Mouse (Mus musculus) liver, adult 2 months (tissue): Measurements from ENCODE around the gene Cyp19a1. TPM values are rescaled to one million over a fixed set of nuclear protein-coding genes. Genes with fewer than 3 reads are reported as not detected.

ENCODE experiments used
- DNase-seq: peaks from one replicate; pipeline ENCODE4 v3.0.0-alpha.2; 2011; ENCODE audit warnings: low read depth, low spot score; ENCODE audit errors: extremely low read depth
- H3K27ac ChIP-seq: fragments of 200-500 bp; replicated peaks from 2 replicates; pipeline ENCODE4 v1.5.1; 2012; ENCODE audit warnings: low read depth, mild to moderate bottlenecking, control low read depth, inconsistent platforms, low read length; ENCODE audit not compliant: insufficient read depth
- H3K27me3 ChIP-seq: fragments of 200-500 bp; 2 replicates; pipeline ENCODE4 v1.6.1; 2012; ENCODE audit warnings: mild to moderate bottlenecking, moderate library complexity, low read length, inconsistent platforms; ENCODE audit not compliant: control insufficient read depth, insufficient read depth
- H3K36me3 ChIP-seq: fragments of 200-500 bp; 2 replicates; pipeline ENCODE4 v1.6.1; 2012; ENCODE audit warnings: low read length, inconsistent platforms; ENCODE audit not compliant: control insufficient read depth, insufficient read depth
- H3K4me1 ChIP-seq: fragments of 200-500 bp; 2 replicates; pipeline ENCODE4 v1.6.1; 2011; ENCODE audit warnings: low read length; ENCODE audit not compliant: control insufficient read depth, insufficient read depth
- H3K4me3 ChIP-seq: fragments of 200-500 bp; 2 replicates; pipeline ENCODE4 v1.5.1; 2011; ENCODE audit warnings: low read depth, mild to moderate bottlenecking, control low read depth, low read length, moderate library complexity; ENCODE audit not compliant: insufficient read depth
- H3K79me2 ChIP-seq: fragments of 200-500 bp; 2 replicates; pipeline ENCODE4 v1.6.1; 2012; ENCODE audit warnings: inconsistent platforms, mild to moderate bottlenecking, low read length, moderate library complexity; ENCODE audit not compliant: control insufficient read depth, insufficient read depth
- H3K9ac ChIP-seq: fragments of 200-500 bp; 2 replicates; pipeline ENCODE4 v1.6.1; 2012; ENCODE audit warnings: low read depth, mild to moderate bottlenecking, control low read depth, inconsistent platforms, low read length
- CTCF ChIP-seq: fragments of 200-500 bp; IDR thresholded peaks from 2 replicates; pipeline ENCODE4 v1.5.1; 2011; ENCODE audit warnings: low read depth, low read length, control low read depth
- POLR2A ChIP-seq: fragments of 200-500 bp; IDR thresholded peaks from 2 replicates; pipeline ENCODE4 v1.6.1; 2011; ENCODE audit warnings: low read length, control low read depth; ENCODE audit not compliant: insufficient read depth; ENCODE audit errors: extremely low read depth
- WGBS: fragments of 180-500 bp; shearing (Covaris S2); methylation state at CpG from one replicate; pipeline ENCODE4 v1.1.7; 2018; 5-methylcytosine and 5-hydroxymethylcytosine counted together
- polyA plus RNA-seq: library from polyadenylated mRNA; depleted of rRNA; stranded (reverse); fragments of >200 nt; gene quantifications from 2 replicates; pipeline ENCODE4 v1.2.3, GENCODE M21; 2012
- total RNA-seq: library from RNA; depleted of rRNA; stranded (reverse); fragments of >200 nt; gene quantifications from 2 replicates; pipeline ENCODE4 v1.2.3, GENCODE M21; 2014

The Cyp19a1 gene
- total and polyA plus RNA-seq, 2 experiments: not detected

DNA sequence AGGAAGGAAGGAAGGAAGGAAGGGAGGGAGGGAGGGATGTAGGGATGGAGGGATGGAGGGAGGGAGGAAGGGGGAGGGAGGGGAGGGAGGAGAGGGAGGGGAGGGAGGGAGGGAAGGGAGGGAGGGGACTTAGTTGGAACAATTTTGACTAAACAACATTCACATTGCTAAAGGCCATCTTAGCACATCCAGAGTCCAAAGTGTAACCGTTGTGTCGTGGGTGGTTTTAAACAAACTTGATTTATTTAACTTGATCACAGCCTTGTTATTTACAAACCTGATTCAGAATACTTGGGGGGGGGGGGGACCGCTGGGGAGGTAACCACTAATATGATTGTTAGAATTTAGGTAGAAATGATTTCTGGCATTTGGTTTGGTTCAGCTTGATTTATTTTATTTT, 31.5 kb upstream of the Cyp19a1 start:
- H3K4me1 ChIP-seq: peaks cover 12% of the 10 kb centered on the region
- H3K27me3 ChIP-seq: no peaks in the 10 kb centered on the region
- WGBS: 21% methylated on average over 3 of the region's 3 CpGs
- TF ChIP-seq CTCF: no peak
- TF ChIP-seq POLR2A: no peak
- no peak overlapping the region for H3K4me3 ChIP-seq
- no peaks in the 10 kb centered on the region for H3K79me2 ChIP-seq
- H3K36me3 ChIP-seq: no peaks in the 10 kb centered on the region
- no peak overlapping the region for H3K9ac ChIP-seq
- peak overlapping the region; percentile 42; the same call in 1 of the 2 replicates for H3K27ac ChIP-seq
- DNase-seq: peak; percentile 82

DNA sequence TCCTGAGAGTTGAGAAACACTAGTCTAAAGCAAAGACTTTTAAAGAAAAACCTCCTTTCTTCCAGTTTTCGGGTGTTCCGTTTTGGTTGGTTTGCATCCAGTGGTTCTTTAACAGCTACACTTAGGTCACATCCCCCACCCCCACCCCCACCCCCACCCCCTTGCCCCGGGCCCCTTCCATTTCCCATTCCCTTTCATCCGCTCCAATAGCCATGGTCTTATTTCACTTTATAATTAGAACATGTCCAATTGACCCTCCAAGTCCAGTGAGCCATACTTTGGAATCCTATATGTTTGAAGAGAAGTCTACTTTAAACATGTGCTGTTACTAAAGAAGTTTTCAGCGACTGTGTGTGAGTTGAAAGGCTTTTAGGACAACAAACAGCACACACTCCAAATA, 19.9 kb upstream of the Cyp19a1 start:
- Histone ChIP-seq H3K36me3 (no peaks in the 10 kb centered on the region), H3K27me3 (peaks cover 8% of the 10 kb centered on the region; the same call in 1 of the 2 replicates), H3K9ac (no peak overlapping the region), H3K4me1 (no peaks in the 10 kb centered on the region), H3K4me3 (no peak overlapping the region), H3K27ac (no peak overlapping the region), H3K79me2 (no peaks in the 10 kb centered on the region)
- TF ChIP-seq POLR2A: no peak
- TF ChIP-seq CTCF: no peak
- DNase-seq: no peak
- WGBS: 69% methylated on average over 5 of the region's 5 CpGs

DNA sequence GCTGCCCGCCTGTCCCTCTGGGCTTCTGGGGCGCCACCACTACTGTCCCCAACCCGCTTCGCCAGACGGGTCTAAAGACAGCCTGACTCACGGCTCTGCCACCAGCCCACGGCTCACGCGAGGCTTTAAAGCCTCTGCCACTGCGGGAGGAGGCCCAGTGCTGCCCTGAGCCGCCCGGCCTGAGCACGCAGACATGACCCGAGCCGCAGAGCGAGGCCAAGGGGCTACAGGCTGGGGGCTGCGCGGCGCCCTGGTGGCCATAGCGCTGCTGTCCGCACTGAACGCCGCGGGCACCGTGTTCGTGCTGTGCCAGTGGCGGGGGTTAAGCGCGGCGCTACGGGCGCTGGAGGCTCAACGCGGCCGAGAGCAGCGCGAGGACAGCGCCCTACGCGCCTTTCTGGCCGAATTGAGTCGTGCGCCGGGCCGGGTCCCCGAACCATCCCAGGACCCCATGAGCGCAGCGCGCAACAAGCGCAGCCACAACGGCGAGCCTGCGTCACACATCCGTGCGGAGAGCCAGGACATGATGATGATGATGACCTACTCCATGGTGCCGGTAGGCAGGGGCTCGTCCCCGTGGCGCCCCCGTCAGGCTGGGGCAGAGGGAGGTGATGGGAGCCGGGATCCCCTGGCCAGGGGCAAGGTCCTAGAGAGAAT, 18.5 kb upstream of the Cyp19a1 start, which contains the start of gene Gldn:
Gene Gldn (plus strand): TSS at position 156 of the 657 bp plus-strand sequence.
- no peaks in the 10 kb centered on the region for H3K36me3 ChIP-seq
- TF ChIP-seq POLR2A (no peak), CTCF (no peak)
- H3K4me1 ChIP-seq: no peaks in the 10 kb centered on the region
- no peak within 1 kb of the TSS; the same call in 1 of the 2 replicates for H3K4me3 ChIP-seq
- no peak within 1 kb of the TSS for H3K9ac ChIP-seq
- no peaks in the 10 kb centered on the region for H3K79me2 ChIP-seq
- H3K27ac ChIP-seq: no peak within 1 kb of the TSS
- H3K27me3 ChIP-seq: peaks cover 8% of the 10 kb centered on the region; the same call in 1 of the 2 replicates
- WGBS: 5% methylated on average over 61 of the region's 61 CpGs
- no peak for DNase-seq

DNA sequence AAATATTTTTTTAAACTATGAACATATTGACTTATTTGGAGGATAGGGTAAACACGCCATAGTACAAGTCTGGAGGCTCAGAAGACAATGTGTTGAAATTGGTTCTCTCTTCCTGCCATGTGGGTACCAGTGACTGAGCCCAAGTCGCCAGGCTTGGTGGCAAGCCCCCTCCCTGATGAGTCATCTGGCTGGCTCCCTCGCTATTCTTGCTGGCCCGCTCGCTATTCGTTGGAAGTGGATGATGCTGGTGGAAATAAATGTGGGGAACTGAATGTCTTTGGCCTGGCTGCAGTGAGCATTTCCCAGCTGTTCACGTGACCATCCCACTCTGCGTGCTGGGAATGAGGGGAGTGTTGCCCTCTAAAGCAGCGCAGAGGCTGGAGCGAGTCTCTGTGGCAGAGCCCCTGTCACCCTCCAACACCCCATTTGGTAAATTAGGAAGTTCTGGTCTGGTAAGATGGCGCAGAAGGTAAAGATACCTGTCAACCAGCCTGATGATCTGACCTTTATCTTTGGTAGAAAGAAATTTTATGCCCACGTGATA, 11.2 kb upstream of the Cyp19a1 start:
- DNase-seq: no peak
- no peak overlapping the region for H3K9ac ChIP-seq
- no peaks in the 10 kb centered on the region for H3K79me2 ChIP-seq
- no peaks in the 10 kb centered on the region for H3K27me3 ChIP-seq
- 81% methylated on average over 12 of the region's 12 CpGs for WGBS
- no peak overlapping the region for H3K4me3 ChIP-seq
- H3K36me3 ChIP-seq: no peaks in the 10 kb centered on the region
- no peaks in the 10 kb centered on the region for H3K4me1 ChIP-seq
- TF ChIP-seq CTCF: no peak
- H3K27ac ChIP-seq: no peak overlapping the region

DNA sequence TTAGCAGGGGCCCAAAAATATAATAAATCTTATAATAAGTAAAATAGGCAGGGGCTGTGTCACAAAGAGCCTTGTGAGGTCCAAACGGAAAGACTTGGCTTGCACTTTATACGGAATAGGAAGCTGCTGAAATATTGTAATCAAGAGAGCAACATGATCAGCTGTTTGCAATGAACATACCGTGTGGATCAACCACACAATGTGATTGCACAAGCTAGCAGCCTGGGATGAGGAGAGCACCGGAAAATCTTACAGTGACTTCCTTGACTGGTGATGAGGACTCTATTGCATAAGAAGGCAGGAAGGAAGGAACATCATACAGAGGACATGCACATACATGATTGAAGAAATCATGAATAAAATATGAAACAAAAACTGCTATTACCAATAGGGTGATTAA, 7.4 kb upstream of the Cyp19a1 start:
- H3K4me3 ChIP-seq: no peak overlapping the region
- no peaks in the 10 kb centered on the region for H3K36me3 ChIP-seq
- H3K9ac ChIP-seq: no peak overlapping the region
- H3K27me3 ChIP-seq: no peaks in the 10 kb centered on the region
- no peaks in the 10 kb centered on the region for H3K79me2 ChIP-seq
- no peak overlapping the region for H3K27ac ChIP-seq
- no peak for DNase-seq
- 82% methylated on average over 4 of the region's 4 CpGs for WGBS
- H3K4me1 ChIP-seq: no peaks in the 10 kb centered on the region
- TF ChIP-seq CTCF (no peak), POLR2A (no peak)

DNA sequence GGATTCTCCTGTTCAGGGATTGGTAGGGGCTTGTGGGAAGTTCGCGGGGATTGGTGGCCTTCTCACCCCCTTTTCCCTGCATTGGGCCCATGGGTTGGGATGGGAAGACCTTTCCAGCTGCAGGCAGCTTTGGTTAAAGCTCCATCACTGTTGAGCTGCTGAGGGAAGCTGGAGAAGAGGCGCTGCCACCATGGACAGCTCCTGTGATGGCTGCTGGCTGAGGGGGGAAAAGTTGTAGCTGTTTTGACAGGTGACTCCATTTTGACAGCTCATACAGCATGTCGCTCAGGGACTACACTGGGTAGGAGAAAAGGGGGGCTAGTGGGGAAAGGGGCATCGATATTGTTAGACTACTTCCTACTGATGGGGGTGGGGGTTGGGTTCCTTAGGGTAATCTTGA, 3.0 kb upstream of the Cyp19a1 start:
- H3K27me3 ChIP-seq: no peaks in the 10 kb centered on the region
- no peak overlapping the region for H3K4me3 ChIP-seq
- H3K27ac ChIP-seq: no peak overlapping the region
- H3K79me2 ChIP-seq: no peaks in the 10 kb centered on the region
- H3K4me1 ChIP-seq: no peaks in the 10 kb centered on the region
- DNase-seq: no peak
- H3K9ac ChIP-seq: no peak overlapping the region
- WGBS: 40% methylated on average over 5 of the region's 5 CpGs
- no peaks in the 10 kb centered on the region for H3K36me3 ChIP-seq
- TF ChIP-seq CTCF (no peak), POLR2A (no peak)
